Mouse (Mus musculus) gastrocnemius, adult 8-10 months (tissue): Measurements from ENCODE around the gene Uprt. TPM values are rescaled to one million over a fixed set of nuclear protein-coding genes. Genes with fewer than 3 reads are reported as not detected.

Source experiments
- DNase-seq, 2 experiments: peaks; one replicate each; pipeline ENCODE4 v3.0.0; 2022; ENCODE audit warnings: low spot score in 2 of 2
- total RNA-seq, 4 experiments: library from RNA; stranded (reverse); gene quantifications; 2 replicates each; pipeline ENCODE4 v1.2.4; 2022

Gene Uprt
- 10 to 100 TPM; 10.8 to 12.5 (median 11.7) TPM for total RNA-seq

DNA sequence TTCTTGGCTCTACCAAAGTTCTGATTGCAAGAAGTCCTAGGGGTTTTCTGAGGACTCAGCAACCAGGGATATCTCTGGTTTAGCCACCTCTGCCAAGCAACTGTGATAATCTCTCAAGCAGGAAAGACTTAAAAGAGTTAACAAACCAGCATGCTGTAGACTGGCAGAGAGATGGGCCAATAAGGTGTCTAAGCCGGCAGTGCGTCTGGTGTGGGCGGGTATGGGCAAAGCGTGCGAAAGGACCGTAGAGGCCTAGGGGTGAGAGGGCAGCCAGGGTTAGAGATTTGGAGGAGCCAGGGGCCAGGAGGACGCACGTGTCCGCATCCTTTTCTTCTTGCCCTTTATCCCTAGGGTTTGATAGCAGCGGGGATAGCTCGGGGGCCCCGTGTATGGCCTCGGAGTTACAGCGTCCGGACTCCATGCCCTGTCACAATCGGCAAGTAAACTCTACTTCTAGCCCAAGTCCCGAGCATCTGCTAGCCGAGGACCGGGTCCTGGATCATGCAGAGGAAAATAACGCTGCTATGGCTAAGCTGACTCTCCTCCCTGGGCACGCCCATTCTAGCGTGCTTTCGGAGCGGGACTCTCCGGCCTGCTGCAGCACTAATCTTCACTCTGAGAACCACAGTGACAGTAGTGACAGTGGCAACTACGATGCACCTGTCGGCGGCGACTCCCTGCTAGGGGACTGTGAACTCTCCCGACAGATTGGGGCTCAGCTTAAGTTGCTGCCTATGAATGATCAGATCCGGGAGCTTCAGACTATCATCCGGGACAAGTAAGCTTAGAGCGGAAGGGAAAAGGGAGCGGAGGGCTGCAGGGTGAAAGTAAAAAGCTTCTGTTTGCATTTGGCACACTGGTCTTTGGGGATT, at the start of gene Uprt:
Gene Uprt, plus strand, starts transcription at position 247 of the 872 bp plus-strand sequence.
- DNase-seq: peak; percentile 60 to 67

DNA sequence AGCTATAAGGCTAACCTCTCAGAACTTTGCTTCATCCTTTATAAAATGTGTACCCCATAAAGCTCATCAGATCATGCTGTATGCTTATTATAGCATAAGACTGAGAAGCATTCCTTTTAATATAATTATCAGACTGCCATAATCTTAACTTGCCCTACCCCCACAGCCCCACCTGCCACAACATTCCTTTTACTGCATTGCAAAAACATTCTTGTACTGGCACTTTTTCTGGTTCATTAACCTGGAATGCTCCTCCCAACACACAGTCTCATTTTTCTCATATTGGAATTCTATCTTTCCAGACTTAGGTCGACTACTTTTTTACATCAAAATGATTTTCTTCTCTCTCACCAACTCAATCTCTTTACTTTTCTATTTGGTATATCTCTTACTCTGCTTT, 49.2 kb upstream of the Uprt start:
- no peak for DNase-seq

DNA sequence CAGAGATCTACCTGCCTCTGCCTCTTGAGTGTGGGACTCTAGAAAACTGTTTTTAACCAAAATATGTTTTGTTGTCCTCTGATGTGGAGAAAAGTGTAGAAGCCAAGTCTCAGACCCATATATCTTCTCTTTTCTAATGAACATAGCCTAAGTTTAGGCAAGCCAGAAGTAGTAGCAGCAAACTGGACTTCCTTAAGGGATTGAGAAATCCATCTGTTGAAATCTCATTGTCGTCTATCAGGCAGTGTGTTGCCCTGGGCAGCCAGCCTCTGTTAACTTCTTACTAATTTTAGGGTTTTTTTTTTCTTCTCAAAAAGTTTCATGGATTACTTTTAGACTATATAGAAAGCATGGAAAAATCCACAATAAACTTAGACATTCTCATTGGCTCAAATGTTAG, 30.2 kb upstream of the Uprt start:
- DNase-seq: no peak

DNA sequence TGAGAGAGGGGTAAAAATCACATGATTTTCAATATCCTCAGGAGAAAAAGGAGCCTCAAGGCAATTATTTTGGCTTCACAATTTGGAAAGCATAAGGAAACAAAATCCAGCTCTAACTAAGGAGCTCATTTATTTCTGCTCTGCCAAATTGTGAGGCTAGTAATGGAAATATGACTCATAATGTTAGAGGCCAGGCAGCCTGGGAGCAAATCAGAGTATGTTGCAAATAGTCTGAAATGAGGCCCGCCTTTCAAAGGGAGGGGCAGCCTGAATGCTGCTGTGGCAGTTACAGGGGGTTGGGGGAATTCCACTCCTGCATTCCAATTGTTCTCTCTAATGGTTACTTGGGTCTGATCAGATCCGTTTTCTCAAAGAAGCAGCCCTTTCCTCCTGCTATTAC, 20.9 kb upstream of the Uprt start:
- DNase-seq: peak in 1 of 2 experiments; percentile 4

DNA sequence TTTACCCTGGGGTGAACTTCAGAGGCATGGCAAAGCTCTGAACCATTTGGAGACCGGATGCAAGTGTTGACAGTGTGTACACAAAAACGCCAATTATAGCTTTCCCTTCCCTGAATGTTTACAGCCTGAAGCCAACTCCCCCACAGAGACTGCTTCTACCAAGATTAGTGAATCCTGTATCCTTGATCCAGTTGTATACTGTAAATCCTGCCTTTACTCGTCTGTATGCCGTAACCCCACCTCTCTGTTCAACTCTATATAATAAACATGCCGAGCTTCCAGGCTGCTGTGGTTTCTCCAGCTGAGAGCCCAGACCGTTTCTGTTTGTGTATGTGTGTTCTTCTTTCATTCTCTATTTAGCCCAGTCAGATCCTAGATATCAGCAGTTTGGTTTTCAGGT, 18.2 kb upstream of the Uprt start:
- no peak for DNase-seq

DNA sequence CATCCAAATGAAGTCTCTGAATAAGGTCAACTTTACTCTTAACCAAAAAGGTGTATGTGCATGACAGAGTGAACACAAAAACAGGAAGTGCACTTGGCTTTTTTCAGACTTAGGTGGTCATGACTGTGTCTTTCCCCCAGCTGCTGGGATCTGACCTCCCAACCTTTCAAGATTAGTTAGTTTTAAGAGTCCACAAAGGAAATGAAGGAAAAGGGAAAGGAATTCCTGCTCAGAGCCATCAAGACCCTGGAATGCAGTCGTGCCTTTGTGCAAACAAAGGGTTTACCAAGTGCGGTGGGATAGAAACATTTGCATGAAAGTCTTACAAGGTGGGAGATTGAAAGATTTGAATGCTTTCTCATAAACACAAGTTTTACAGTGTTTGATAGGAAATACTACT, 4.6 kb upstream of the Uprt start:
- no peak for DNase-seq

DNA sequence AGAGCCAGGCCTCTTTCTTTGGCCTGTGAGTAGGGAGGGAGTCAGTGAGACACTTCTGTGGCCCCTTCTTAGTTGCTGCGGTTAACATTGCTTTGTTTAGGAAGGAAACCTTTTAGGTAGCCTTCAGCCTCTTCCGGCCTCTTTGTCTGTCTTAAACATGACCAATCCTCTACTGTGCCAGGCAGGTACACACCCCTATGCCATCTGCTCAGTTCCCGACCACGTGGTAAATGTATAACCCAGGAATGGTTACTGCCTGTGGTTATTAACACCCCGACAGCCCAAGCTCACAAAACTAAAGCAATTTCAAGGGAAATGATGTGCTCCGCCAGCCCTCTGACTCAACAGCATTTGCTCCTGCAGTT, 808 bp downstream of the Uprt start:
- DNase-seq: no peak

DNA sequence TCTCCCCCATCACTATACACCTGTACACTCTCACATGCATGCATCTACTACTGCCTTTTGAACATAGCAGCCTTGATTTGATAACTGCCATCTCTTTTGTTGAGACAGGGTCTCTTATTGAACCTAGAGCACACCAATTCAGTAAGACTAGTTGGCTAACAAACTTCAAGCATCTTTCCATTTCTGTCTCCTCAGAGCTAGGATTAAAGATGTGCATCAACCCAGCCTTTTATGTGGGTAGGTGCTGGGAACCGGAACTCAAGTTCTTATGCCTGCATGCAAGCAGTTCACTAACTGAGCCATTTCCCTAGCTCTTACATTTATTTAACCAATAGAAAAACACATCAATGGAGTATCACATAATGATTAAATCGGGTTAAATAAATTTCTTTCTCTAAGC, 3.0 kb downstream of the Uprt start:
- DNase-seq: no peak

DNA sequence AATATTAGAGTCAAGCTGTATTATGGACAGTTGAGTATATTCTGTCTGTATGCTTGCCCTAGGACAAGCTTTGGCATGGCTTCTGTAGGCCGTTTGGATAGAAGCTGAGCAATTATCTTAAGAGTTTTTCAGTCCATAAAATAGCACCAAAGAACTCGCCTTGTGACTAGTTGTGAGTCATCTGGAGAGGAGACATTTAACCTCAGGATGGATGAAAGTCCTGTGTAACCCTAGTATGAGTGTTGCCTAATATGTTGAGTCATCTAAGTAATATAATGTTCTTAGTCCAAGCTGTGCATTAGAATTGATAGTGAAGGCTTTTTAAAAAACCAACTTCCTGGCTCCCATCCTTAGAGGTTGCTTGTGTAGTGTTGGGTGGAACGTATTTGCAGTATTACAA, 5.4 kb downstream of the Uprt start:
- no peak for DNase-seq

DNA sequence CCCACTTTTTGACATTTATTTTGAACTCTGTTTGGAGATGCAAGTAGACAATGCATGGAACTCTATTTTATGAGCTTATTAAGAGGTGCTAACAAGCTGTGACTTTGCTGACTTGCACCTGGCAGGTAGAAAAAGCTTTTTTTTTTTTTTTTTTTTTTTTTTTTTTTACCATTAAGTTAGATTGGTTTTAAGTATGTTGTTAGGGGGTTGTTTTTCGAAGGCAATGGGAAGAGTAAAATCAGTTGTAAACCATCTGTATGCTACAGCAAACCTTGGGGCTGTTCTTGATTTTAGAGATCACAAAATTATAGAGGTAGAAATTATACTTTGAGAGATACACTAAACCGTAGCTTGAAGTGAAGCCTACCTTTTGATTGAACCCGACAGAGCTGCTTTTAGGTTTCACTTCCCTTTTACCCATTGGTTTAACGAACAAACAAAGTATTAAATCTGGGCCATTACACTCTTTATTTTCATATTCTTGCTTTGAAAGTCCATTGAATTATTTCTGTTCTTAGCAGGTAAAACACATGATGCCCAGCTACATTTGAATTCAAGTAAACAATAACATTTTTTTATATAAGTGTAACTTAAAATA, 6.4 kb downstream of the Uprt start:
- DNase-seq: no peak

DNA sequence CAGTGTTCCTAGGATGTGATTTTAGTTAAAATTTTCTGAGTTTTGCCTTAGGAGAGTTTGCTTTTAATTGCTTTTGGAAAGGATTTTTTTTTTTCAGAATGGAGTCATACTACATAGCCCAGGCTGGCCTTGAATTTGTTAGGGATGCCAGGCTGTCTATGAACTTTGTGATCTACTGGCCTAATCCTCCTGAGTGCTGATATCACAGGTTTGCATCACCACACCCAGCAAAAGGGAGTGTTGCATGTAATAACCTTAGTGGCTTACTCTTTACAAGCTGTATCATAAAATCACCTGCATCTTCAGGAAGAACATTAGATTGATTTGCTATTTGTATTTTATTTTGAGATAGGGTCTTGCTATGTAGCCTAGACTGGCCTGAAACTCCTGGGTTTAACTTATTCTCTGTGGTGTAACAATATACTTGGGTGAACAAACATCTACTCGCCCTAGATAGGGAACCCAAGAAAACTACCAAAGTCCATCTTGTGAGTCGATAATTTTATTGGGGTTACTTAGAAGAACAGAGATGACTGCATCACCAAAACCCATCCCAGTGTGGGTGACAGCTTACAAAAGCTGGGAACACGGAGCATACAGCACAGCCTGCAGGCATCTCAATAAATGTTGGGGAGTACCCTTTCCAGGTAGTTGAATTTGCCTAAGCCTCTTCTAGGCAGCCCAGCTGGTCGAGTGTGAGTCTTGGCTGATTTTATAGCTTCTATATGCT, 7.2 kb downstream of the Uprt start:
- no peak for DNase-seq

DNA sequence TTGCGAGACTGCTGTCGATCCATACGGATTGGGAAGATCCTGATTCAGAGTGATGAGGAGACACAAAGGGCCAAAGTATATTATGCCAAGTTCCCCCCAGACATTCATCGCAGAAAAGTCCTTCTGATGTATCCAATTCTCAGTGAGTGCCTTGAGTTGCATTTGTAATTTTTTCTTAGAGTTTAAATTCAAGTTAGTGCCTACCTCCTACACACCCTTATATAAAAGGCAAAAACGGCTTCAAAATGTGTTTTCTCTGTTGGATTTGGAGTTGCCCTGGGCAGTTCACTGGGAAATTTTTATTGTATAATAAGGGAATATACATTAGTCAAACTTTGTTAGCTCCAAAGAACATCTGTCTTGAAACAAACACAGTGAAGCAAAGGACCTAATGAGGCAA, 19.1 kb downstream of the Uprt start:
- DNase-seq: no peak

DNA sequence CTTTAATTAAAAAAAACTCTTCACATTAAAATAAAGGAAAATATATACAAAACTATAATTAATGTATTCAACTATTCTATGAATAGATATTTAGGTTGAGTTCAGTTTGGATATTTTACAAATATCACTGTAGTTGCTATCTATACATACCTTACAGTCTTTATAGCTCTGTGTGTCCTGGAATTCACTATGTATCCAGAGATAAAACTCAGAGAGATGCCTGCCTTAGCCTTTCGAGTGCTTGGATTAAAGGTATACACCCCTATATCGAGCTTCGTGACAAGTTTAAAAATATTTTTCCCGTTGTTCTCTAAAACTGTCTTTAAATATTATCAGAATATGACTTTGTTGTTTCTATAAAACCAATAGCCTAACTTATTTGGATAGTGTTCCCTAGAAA, 60.0 kb downstream of the Uprt start:
- no peak for DNase-seq

DNA sequence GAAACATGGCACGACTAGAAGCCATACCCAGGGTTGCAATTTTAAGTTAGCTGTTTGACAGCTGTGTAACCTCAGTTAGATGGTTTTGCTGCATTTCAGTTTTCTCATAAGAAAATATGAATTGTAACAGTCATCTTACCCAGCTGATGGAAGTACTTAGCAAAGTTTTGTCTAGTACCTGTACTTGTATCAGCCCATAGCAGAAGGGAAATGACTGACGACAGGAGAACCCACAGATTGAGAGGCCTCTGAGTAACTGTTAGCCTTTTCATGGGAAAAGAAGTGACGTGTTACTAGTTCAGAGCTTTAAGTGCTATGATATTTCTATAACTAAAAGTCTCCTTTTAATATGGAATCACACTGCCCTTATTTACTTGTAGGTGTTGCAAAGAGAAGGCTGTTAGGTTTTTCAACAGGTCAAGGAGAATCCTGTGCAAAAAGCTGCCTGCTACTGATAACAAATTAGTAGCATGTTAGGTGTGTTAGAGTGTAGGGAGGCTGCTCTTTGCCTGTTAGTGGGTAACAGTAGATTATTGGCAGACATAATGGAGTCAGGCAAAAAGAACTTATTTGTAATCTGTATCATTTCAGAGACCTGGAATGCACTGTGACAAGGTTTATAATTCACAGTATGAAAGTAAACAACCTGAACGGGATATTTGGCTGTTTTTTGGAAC, 61.4 kb downstream of the Uprt start:
- DNase-seq: no peak

DNA sequence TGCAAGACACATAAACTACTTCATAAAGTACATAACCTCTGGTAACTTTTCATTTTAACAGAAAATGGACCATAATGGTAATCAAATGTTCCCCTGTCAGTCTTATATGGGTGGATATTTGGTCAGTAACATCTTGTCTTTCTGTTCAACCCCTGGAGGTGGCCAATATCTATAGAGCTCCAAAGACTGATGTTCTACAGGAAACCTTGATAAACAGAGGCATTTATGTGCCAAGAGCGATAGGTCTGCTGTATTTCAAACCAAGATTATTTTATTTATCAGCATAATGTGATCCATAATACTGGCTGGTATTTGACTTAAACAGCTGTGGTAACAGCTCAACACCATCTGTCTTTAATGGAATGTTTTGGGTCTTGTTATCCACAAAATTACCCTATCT, 62.7 kb downstream of the Uprt start:
- DNase-seq: no peak

Other genes with a start within 250 kb of the Uprt start
- 10 to 100 TPM; 35.2 to 42.8 (median 41.4) TPM for gene Abcb7, start 69.0 kb upstream of the Uprt start, total RNA-seq
- gene Zdhhc15, start 188.2 kb downstream of the Uprt start, total RNA-seq: under 1 TPM in 3 of 4 experiments, not detected in 1; 0.05 to 0.20 (median 0.08) TPM